Mouse (Mus musculus) forebrain, embryonic 11.5 days (tissue): ENCODE measurements around the gene Ercc8. TPM values are rescaled to one million over a fixed set of nuclear protein-coding genes. Genes with fewer than 3 reads are reported as not detected.

ENCODE experiments used
- ATAC-seq: fragments of 200-750 bp; cut with Nextera tagmentation; replicated peaks from 2 replicates; pipeline ENCODE4 v1.8.0; 2017; ENCODE audit warnings: moderate TSS enrichment; ENCODE audit not compliant: low FRiP score
- DNase-seq: peaks from one replicate; pipeline ENCODE4 v3.0.0-alpha.2; 2017; ENCODE audit warnings: low spot score
- H3K27ac ChIP-seq: fragments of 300-500 bp; sonication (generic); 2 replicates; pipeline ENCODE4 v1.5.1; 2014; ENCODE audit warnings: low read depth, low read length
- H3K27me3 ChIP-seq: fragments of 300-500 bp; sonication (generic); 2 replicates; pipeline ENCODE4 v1.6.1; 2014; ENCODE audit warnings: mild to moderate bottlenecking, low read length, mixed read lengths; ENCODE audit not compliant: control insufficient read depth, insufficient read depth
- H3K36me3 ChIP-seq: fragments of 300-500 bp; sonication (generic); 2 replicates; pipeline ENCODE4 v1.6.1; 2014; ENCODE audit warnings: mild to moderate bottlenecking, low read length, moderate library complexity, mixed read lengths; ENCODE audit not compliant: control insufficient read depth, insufficient read depth
- H3K4me1 ChIP-seq: fragments of 300-500 bp; sonication (generic); replicated peaks from 2 replicates; pipeline ENCODE4 v1.6.1; 2014; ENCODE audit warnings: low read length, mixed read lengths; ENCODE audit not compliant: control insufficient read depth, insufficient read depth
- H3K4me2 ChIP-seq: fragments of 300-500 bp; sonication (generic); 2 replicates; pipeline ENCODE4 v1.6.1; 2014; ENCODE audit warnings: low read depth, mild to moderate bottlenecking, low read length, moderate library complexity, mixed read lengths; ENCODE audit not compliant: severe bottlenecking
- H3K4me3 ChIP-seq: fragments of 300-500 bp; sonication (generic); 2 replicates; pipeline ENCODE4 v1.5.1; 2014; ENCODE audit warnings: low read depth, low read length
- H3K9ac ChIP-seq: fragments of 300-500 bp; sonication (generic); 2 replicates; pipeline ENCODE4 v1.6.1; 2014; ENCODE audit warnings: low read length
- H3K9me3 ChIP-seq: fragments of 300-500 bp; sonication (generic); 2 replicates; pipeline ENCODE4 v1.6.1; 2016; ENCODE audit warnings: low read length, mixed read lengths; ENCODE audit not compliant: control insufficient read depth
- WGBS: fragments of 180-500 bp; shearing (Covaris S2); extraction: QIAGEN DNeasy Blood & Tissue Kit; methylation state at CpG from one replicate; pipeline ENCODE4 v1.1.7; 2014; 5-methylcytosine and 5-hydroxymethylcytosine counted together
- polyA plus RNA-seq: library from polyadenylated mRNA; unstranded; fragments of >200 nt; fragmentation: Nextera tagmentation; extraction: Ambion mirVana; gene quantifications from 2 replicates; pipeline ENCODE4 v1.2.1, GENCODE M21; 2014

Gene Ercc8
- polyA plus RNA-seq, 1 experiment from 2014 or later, result 26.7 TPM

DNA sequence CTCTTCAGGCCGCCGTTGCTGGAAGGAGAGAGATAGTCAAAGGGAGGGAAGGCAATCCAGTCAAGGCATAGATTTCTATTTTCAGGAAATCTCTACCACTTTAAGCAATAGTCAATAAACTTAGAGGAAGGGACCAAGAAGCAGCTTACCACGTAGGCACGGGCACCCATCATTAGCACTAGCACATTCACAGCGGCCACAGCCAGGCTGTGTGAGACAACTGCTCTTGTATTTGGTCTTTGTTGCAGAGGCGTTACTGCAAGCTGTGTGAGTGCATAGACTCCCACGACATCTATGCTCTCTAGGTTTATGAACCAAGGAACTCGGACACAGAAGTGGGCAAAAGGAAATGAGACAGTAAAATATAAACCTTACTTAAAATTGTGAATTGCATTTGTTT, 14.4 kb upstream of the Ercc8 start:
- no peak overlapping the region for H3K4me2 ChIP-seq
- no peak overlapping the region for H3K27ac ChIP-seq
- no peaks in the 10 kb centered on the region for H3K27me3 ChIP-seq
- no peak overlapping the region for H3K9ac ChIP-seq
- H3K9me3 ChIP-seq, result no peaks in the 10 kb centered on the region
- 92% methylated on average over 8 of the region's 8 CpGs for WGBS
- DNase-seq, result no peak
- H3K4me1 ChIP-seq, result no peaks in the 10 kb centered on the region
- ATAC-seq, result no peak
- H3K36me3 ChIP-seq, result no peaks in the 10 kb centered on the region
- no peak overlapping the region for H3K4me3 ChIP-seq

DNA sequence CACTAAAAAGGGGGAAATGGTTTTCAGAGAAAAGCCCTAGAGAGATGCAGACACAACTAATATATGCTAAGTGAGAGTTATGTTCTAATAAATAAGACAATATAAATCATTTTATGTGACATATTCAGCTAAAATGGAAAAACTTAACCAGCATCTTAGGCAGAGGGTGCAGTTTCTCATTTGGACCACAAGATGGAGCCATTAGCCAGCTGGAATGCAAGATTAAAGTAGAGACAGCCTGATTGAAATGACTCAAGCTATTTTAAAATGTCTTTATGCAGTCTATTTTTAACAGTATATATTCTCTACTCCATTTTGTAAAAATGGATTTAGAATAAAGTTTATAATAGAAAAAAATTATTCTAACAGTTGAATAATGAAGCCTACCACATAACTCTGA, 6.7 kb upstream of the Ercc8 start:
- Histone ChIP-seq H3K9ac (no peak overlapping the region), H3K4me3 (no peak overlapping the region), H3K27me3 (no peaks in the 10 kb centered on the region), H3K27ac (no peak overlapping the region), H3K36me3 (no peaks in the 10 kb centered on the region), H3K4me1 (no peaks in the 10 kb centered on the region), H3K9me3 (no peaks in the 10 kb centered on the region), H3K4me2 (no peak overlapping the region)
- ATAC-seq, result no peak
- DNase-seq, result no peak

GRCm38 (mm10) chr13:108152650-108153372, 5.7 kb upstream of the Ercc8 start:
- Histone ChIP-seq H3K4me1 (peaks cover 2% of the 10 kb centered on the region; the same call in 1 of the 2 replicates), H3K4me3 (no peak overlapping the region), H3K27ac (no peak overlapping the region), H3K36me3 (no peaks in the 10 kb centered on the region), H3K4me2 (no peak overlapping the region), H3K9me3 (no peaks in the 10 kb centered on the region), H3K9ac (no peak overlapping the region), H3K27me3 (no peaks in the 10 kb centered on the region)
- 72% methylated on average over 8 of the region's 8 CpGs for WGBS
- peak; percentile 57 for DNase-seq
- ATAC-seq, result peak; percentile 21; the same call in 1 of the 2 replicates

GRCm38 (mm10) chr13:108157156-108157555, 1.4 kb upstream of the Ercc8 start:
- H3K9me3 ChIP-seq, result no peaks in the 10 kb centered on the region
- no peak overlapping the region for H3K4me3 ChIP-seq
- no peak for ATAC-seq
- H3K4me2 ChIP-seq, result peak overlapping the region; percentile 72
- H3K9ac ChIP-seq, result no peak overlapping the region
- WGBS, result 83% methylated on average over 2 of the region's 2 CpGs
- H3K27me3 ChIP-seq, result no peaks in the 10 kb centered on the region
- no peaks in the 10 kb centered on the region for H3K36me3 ChIP-seq
- peaks cover 6% of the 10 kb centered on the region; the same call in 1 of the 2 replicates for H3K4me1 ChIP-seq
- no peak for DNase-seq
- no peak overlapping the region for H3K27ac ChIP-seq

- 3% methylated on average over 41 of the region's 42 CpGs for WGBS
- no peaks in the 10 kb centered on the region for H3K36me3 ChIP-seq
- H3K4me1 ChIP-seq, result peaks cover 6% of the 10 kb centered on the region; the same call in 1 of the 2 replicates
- no peaks in the 10 kb centered on the region for H3K27me3 ChIP-seq
- H3K4me3 ChIP-seq, result peak overlapping the region; percentile 90
- DNase-seq, result peak; percentile 56
- peak overlapping the region; percentile 69 for H3K9ac ChIP-seq
- ATAC-seq, result peak; percentile 3; the same call in 1 of the 2 replicates
- H3K9me3 ChIP-seq, result no peaks in the 10 kb centered on the region
- no peak overlapping the region for H3K27ac ChIP-seq
- H3K4me2 ChIP-seq, result peak overlapping the region; percentile 72
Measured at GRCm38 (mm10) chr13:108157732-108158464, 633 bp upstream of the Ercc8 start.

DNA sequence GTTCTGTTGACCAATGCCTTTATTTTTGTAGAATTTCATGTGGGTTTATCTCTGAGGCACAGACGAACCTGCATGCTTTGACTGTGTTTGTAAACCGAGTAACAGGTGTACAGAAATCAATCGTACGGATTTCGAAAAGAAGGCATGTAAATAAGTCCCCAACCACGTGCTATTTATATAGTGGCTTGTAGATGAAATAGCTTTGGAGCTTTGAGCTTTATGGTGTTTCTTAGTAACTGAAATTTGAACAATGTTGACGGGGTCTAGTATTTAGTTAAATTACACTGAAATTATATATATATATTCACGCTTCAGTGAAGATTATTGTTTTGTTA, 677 bp downstream of the Ercc8 start:
- no peak for ATAC-seq
- peak overlapping the region; percentile 77 for H3K9ac ChIP-seq
- peak overlapping the region; percentile 90 for H3K4me3 ChIP-seq
- peak overlapping the region; percentile 75 for H3K4me2 ChIP-seq
- 6% methylated on average over 8 of the region's 8 CpGs for WGBS
- H3K36me3 ChIP-seq, result no peaks in the 10 kb centered on the region
- DNase-seq, result no peak
- no peaks in the 10 kb centered on the region for H3K27me3 ChIP-seq
- H3K27ac ChIP-seq, result no peak overlapping the region
- H3K9me3 ChIP-seq, result no peaks in the 10 kb centered on the region
- peaks cover 6% of the 10 kb centered on the region; the same call in 1 of the 2 replicates for H3K4me1 ChIP-seq

- DNase-seq (no peak), ATAC-seq (no peak)
- 77% methylated on average over 7 of the region's 7 CpGs for WGBS
Measured at GRCm38 (mm10) chr13:108159963-108160362, 1.4 kb downstream of the Ercc8 start.

GRCm38 (mm10) chr13:108163912-108164311, 5.4 kb downstream of the Ercc8 start:
- DNase-seq (no peak), ATAC-seq (no peak)
- no peak overlapping the region for H3K4me2 ChIP-seq
- peaks cover 4% of the 10 kb centered on the region; the same call in 1 of the 2 replicates for H3K4me1 ChIP-seq
- H3K9me3 ChIP-seq, result no peaks in the 10 kb centered on the region
- H3K36me3 ChIP-seq, result no peaks in the 10 kb centered on the region
- no peak overlapping the region for H3K27ac ChIP-seq
- H3K27me3 ChIP-seq, result no peaks in the 10 kb centered on the region
- H3K4me3 ChIP-seq, result no peak overlapping the region
- no peak overlapping the region for H3K9ac ChIP-seq
- 94% methylated on average over 9 of the region's 9 CpGs for WGBS

More at GRCm38 (mm10) chr13:108159963-108160362, 1.4 kb downstream of the Ercc8 start:
- Histone ChIP-seq H3K27me3 (no peaks in the 10 kb centered on the region), H3K36me3 (no peaks in the 10 kb centered on the region), H3K4me3 (no peak overlapping the region), H3K27ac (no peak overlapping the region), H3K4me1 (peaks cover 6% of the 10 kb centered on the region; the same call in 1 of the 2 replicates), H3K4me2 (peak overlapping the region; percentile 75; the same call in 1 of the 2 replicates), H3K9ac (no peak overlapping the region), H3K9me3 (no peaks in the 10 kb centered on the region)
